Mouse (Mus musculus) thymus, postnatal 4 days (tissue): ENCODE measurements at regions not wholly inside any gene's neighbourhood (a gene's known extent, or its start where the extent isn't known, plus 50 kb on each side); places are given as distances from the start of the nearest gene placed in this dataset.

Source experiments
- DNase-seq: peaks from one replicate; pipeline ENCODE4 v3.0.0; 2021

DNA sequence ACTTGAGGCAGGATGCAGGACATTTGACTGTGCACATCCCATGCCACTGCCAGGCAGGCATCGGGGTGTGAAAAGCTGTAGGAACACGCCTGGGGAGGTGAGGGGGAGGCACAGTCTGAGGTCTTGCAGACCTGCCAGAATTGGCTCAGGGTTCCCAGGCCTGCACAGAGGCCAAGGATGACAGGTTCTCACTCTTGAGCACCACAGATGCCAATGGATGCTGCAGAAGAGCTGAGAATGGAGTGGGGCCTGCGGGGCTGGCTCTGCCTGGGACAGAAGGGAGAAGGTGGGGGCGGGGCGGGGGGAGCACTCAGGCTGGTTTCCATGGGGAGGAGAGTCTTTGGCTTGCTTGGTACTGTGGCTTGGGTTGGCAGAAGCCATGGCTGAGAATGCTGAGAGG lies 469.2 kb upstream of the Syt1 start:
- no peak for DNase-seq

DNA sequence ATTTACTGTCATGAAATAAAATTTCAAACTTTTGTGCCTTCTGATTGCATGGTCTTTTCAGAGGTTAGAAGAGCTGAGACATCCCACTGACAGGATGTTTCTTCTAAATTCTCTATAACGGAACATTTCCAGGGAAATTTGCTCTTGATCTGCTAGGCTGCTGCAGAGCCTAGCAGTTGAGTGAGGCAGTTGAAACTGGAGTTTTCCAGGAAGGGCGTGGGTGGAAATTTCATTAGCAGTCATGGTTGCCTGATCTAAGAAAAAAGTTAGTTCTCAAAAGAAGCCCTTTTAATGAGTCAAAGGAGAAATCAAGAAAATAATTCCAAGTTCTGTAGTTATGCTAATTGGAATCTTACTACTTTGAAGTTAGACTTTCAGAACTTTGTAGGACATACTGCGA lies 455.7 kb upstream of the Syt1 start:
- DNase-seq: no peak

DNA sequence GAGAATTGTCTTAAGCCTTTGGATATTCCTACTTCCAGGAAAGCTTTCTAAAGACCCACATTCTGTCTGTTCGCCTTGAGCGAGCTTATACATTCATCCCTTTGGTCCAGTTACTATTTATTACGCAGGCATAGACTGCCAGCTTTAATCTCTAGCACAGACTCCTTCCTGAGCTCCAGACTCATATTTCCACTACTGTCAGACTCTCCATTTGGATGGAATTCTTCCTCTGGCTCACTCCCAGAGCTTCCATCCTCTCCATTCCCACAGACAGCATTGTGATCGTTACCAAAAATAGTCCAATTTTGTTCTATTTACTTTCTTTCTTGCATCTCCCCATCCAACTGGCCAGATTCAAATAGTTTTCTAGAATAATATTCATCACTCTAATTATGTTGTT lies 420.3 kb upstream of the Syt1 start:
- no peak for DNase-seq

DNA sequence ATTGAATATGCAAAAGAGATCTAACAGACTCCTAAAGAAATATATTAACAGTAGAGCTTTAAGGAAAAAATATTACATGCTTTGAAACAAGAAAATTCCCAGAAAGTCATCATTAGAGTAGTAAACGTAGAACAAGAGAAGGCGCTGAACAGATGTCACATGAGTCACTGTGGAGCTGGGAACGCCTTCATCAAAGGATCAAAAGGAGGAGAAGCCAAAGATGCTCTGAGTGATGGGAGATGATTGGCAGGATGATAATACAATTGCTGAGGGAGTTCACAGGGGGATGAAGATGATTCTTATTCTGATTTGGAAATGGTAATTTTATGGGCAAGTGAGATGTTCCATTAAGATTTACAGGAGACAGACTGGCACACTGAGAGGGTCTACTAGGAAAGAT lies 417.1 kb upstream of the Syt1 start:
- DNase-seq: no peak

DNA sequence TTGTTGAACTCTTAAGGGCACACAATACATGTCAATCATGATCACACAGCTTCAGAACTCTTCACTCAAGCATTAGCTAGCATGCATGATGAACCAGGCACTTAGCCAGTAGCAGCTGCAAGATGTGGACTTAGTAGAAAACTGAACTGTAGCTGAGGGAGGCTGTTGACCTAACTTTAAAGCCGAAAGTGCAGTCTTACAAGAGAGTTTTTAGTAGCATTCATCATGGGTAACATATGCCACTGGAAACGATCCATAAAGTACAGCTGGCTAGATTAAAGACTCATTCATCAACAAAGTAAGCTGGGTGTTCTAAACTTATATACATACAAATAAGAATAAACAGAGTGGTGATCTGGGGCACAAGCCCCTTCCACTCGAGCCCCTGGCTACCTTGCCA lies 396.2 kb upstream of the Syt1 start:
- DNase-seq: no peak

DNA sequence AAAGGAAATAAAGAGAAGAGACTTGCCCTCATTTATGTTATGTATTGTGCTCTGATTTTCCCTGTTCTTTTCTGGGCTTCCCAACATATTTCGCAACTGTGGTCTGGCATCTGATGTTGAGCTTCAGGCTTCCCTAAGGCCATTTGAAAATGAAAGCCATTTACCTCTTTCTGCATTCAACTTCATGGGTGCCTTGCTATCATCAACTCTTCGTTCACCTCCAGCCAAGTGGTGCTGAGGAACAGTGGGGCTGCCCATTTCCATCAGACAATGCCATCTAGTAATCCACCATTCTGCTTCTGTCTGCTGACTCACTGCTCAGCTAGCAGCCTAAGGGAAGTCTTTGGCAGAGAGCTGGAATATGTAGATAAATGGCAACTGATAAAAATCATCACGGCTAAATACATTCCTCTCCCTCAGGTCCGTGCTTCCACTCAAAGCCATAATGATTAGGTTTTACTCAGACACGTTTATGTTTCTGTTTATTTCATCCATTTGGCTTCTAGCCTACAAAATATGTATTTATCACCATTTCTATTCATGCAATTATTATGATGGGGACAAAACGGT lies 394.4 kb upstream of the Syt1 start:
- DNase-seq: no peak

DNA sequence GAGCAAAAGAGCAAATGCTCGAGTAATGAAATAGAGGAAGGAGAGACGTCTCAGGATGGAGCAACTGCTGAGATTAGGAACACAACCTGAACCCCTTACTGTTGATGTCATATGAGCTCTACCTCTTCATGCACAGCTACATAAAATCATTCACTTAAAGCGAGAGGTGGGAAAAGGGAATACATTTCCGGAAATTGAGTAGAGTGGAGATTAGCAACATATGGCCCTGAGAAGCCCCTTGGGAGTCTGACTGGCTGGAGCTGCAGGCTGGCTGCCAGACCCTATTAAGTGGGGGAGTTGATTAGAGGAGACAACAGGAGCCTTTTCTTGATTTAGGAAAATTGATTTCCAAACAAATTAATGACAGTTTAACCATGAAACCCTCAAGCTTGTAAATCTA lies 373.0 kb upstream of the Syt1 start:
- no peak for DNase-seq

DNA sequence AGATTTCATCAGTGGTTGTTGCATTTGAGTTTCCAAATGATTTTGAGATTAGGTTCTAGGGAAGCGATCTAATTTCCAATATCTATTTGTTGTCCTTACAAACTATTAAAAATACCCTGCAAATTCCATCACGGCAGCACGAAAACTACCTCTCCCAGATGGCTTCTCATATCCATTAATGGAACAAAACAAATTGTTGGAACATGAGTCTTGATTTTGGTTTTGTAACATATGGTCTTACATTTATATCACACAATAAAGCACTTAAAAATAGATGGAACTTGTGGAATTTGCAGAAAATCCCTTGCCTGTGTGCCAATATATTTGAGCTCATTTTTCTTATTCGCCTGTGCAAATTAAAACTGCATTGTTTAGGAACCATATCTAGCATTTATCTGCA lies 368.1 kb upstream of the Syt1 start:
- no peak for DNase-seq

DNA sequence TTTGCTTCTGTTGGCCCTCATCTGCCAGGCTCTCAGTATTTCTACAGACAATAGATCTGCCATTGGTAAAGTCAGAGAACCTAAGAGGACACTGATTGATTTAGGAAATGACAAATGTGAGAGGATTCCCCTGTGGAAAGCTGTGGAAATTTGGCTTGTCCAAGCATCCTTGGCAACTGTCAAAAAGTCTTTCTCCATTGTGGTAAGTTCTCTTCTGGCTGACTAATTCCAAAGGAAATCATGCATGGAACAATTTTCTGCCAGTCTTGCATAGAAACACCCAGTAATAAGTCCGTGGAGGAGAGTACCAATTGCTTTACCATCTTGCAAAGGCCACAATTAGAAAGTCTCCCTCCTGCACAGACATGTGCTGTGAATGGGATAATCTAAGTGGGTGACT lies 349.4 kb upstream of the Syt1 start:
- DNase-seq: no peak

DNA sequence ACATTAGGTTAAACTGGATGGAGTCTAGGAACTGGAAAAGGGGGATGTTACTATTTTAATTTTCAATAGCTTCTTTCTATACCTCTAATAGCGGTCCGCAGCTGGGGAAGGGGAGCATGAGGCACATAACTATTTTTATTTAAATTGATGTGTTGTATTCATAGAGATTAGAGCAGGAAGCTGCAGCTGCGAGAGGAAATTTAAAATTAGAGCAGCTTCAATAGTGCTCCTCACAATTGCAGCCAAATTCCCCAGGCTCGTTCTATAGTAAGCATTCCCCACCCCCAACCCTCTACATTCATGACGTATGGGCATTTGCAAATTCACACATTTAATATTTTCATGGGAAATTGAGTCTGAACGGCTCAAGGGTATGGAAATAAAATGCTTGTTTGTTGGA lies 348.0 kb upstream of the Syt1 start:
- DNase-seq: no peak

DNA sequence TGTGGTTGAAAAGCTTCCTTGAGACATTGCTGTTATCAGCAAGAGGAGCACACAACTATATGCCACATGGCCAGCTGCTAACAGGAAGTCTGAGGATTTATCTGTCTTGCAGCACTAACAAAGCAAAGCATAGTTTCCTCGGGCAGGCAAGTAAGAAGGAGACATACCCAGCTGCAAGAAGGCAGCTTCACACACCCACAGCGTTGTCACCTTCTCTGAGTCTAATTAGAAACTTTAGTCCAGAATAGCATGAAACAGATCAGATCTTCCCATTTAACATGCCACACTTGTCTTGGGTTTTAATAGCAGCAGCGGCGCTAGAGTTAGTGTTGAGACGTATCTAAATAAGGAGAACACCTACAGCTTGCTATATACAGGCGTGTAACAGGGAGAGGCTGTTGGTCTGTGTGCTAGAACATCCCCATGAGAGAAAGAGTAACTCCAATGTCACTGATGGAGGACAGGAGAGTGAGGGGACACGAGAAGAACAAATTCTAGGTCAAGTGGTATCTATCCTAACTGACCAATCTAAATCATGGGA lies 322.1 kb upstream of the Syt1 start:
- no peak for DNase-seq

DNA sequence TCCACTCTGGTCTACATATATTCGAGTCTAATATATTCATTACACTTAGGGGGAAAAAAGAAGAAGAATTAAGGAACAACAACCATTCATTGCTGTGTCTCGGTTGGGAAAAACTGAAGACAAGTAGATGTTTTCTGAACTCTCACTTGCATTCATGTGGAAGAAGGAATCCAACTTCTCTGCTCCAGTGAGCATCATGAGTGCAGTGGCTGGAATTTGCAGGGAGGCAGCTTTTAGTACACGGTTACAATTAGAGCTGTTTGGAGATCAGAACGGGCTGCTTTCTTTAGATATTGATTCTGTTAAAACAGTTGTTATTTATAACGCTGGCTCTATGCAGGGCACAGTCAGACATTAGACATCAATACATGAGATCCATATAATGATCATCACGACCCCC lies 298.5 kb upstream of the Syt1 start:
- DNase-seq: no peak

DNA sequence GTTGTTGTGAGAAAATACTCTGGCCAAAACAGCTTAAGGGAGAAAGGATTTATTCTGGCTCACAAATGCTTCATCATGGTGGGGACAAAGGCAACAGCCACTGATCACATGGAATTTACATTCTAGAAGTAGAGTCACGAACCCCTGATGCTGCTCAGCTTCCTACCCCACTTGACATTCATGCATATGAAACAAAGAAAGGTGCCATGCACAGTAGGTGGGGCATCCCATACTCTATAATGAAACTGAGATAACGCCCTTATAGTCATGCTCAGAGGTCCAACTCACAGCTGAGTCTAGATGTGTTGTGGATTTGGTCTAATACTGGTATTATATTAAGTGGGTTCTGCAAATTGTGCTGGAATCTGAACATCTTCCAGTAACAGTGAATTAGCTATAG lies 289.4 kb upstream of the Syt1 start:
- DNase-seq: no peak

DNA sequence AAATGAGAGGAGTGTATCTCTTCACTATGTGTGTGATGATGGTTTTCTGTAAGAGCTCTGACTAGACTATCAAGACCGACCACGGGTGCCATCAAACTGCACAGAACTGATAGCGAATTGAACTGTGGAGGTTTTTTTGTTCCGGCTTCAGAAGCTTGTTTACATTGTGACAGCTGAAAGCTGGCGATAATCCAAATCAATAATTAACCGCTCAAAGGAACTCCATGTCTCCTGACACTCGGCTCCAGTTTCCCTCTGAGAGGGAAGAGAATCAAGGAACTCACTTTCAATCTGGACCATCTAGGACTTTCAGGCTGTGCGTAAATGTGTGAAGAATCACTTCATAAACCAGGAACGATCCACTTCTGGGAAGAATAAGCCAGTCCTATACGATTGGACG lies 289.0 kb upstream of the Syt1 start:
- no peak for DNase-seq

DNA sequence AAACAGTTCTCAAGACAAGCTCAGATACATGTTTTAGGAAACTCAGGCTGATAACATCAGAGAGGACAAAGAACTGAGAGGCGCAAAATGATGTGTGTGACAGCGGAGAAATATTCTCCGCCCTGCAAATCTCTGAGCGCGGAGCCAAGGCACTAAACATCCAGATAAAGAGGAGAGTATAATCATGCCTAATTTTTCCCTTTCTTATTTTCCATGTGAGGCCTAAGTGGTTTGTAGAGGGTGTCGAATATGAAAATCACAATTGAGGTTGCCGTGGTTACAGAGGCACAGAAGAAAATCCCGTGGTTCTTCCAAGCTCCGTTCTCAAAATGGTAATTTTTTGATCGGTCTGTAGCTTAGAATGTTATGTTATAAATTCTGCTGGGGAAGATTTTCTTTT lies 272.6 kb upstream of the Syt1 start:
- no peak for DNase-seq

DNA sequence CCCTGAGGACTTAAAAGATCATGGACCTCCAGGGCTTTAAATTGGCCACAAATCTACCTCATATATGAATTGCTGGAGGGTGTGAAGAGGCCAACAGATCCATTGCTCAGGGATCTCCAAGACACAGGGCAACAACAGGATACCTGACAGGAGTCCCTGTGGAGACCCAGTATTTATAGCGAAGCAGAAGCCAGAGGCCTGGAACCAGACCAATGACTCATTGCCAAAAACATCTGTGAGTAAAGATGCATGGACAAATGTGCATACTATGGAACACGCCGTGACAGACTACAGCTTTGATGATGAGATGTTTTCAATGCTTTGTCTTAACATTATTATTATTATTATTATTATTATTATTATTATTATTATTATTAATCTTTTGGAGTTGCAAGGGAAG lies 239.0 kb upstream of the Syt1 start:
- DNase-seq: no peak

DNA sequence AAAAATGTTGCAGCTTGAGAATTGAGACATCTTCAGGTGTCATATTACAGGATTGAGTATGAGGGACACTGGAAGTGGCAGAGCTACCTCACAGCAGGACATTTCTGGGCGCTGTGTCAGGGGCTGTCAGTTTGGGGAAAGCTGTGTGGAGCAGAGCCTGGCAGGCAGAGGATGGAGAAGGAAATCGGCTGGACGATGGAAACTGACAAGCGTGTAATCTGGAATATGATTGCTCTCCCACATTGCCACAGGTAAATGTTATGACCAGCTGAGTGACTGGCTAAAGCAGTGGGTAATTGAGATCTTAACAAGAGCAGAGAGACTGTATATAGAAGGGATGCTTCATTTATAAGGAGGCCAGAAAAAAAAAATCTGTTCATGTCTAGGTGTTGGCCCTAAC lies 235.5 kb upstream of the Syt1 start:
- DNase-seq: no peak

DNA sequence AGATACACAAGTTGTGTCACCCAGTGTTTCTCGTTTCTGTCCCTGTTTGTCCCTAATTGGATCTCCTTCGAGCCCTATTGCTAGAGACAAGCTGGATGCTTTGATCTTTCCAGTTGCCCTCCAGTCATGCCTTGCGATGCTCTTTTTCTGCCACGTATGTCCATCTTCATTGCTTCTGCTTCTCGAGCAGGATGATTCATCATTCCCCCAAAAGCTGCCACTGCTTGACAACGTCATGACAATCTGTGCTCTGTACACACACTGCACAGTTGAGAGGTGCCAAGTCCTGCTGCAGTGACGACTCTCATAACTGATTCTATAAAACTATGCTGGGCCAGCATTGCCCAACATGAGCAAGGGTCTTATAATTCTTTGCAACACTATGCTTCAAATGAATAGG lies 226.2 kb upstream of the Syt1 start:
- DNase-seq: no peak

DNA sequence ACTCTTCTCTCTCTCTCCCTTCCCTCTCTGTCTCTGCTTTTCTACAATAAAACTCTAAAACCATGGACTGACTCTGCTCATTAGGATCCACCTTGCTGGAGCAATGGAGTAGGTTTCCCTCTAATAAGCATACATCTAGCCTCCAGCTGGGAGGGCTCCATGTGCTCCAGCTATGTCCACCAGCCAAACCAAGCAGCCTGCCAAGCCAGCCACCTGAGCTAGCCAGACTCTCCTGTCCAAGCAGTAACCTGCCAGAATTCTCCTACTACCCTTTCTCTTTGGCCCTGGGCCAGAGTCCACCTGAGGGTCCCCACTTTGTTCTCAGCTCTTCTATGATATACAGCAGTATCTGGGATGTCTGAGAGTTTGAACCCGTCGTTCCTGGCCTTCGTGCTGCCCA lies 216.2 kb upstream of the Syt1 start:
- no peak for DNase-seq

DNA sequence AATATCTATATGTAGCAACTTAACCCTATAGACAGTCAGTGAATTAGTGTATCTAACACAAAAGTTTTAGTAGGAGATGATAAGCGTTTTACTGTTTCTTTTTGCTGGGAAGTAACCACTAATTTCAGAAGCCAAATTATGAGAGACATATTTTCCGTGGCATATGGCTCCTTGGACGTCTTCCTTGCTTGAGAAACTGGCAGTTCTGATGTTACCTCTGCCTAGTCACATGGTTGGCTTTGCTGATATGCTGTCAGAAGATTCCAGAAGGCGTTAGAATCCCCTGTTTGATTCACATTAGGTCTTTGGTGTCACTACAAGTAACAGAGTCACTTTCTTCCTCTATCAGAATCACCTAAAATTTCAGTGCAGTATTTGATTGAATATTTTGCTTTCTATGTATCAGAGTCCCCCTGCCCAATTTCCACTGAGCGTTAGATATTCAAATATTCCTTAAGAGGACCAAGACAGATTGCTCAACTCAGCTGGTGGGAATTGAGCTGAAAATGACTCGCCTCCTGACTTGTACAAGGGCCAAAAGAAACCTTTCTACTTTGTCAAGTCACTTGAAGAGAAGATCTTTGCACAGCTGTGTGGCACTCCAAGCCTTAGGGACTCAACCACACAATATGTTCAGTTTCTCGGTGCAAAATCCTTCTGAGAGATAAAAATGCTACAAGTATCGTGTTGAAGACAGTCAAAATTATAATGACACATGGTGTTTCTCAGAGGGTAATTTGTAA lies 178.2 kb upstream of the Syt1 start:
- DNase-seq: no peak

DNA sequence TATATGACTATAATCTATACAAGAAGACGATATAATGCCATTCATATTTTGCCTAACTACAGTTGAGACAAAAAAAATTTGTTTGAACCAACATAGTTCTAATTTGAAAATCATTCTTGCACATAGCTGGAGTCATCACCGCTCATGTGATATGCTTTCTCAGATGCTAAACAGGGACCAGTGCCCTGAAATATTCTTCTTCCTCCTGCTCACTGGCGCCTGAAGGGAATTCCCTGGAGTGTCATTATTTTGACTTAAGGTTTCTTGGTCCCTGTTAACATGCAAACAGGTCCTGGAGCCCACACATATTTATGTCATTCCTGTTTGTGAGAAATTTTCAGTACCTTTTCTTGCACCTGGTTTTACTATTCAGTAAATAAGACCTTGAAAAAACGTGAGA lies 177.5 kb upstream of the Syt1 start:
- DNase-seq: no peak

DNA sequence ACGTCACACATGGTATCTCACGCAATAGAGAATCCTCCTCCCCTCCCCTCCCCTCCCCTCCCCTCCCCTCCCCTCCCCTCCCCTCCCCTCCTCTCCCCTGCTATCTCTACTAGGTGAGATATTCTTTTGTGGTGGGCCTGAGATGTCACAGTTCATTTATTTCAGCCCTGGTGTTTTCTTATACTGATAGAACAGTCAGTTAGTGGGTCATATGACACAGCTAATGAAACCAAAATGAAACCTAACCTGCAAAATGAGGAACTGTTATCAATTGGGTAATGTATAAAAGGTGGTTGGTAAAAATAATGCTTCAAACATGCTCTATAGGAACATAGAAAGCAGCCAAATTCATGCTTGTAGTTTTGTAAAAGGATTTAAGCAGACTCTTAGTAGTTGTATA lies 174.5 kb upstream of the Syt1 start:
- no peak for DNase-seq

DNA sequence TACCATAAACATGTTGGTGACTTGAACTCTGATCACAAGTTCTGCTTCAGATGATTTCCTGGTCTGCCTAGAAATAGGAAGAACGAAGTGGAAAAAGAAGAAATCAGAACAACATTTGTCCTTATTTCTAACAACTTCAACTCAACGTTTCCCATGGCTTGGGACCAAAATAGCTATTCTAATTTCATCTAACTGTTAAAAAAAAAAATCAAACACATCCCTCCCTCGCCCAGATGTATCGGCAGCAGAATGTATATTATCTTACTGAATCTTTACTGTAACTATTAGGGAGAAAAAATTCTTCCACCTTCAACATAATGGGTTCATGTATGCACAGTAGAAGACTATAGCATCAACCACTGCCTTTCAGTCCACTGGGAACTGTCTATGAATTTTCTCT lies 169.7 kb upstream of the Syt1 start:
- DNase-seq: no peak

DNA sequence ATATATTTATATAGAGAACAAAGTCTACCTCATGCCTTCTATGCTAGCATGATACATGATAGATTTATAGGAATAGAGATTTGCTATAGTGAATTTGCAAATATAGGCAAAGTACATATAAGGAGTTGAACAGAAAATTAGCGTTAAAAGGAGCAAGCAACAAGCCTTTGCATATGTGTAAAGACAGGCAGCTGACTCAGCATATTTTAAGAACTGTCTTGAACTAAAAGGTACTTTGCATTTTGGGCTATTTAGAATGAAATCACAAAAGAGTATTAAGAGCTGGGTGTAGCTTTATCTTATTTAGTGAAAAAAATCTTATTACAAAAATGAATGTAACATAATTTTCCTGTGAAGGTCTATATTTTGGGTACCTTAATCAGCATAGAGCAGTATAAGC lies 149.9 kb upstream of the Syt1 start:
- no peak for DNase-seq

DNA sequence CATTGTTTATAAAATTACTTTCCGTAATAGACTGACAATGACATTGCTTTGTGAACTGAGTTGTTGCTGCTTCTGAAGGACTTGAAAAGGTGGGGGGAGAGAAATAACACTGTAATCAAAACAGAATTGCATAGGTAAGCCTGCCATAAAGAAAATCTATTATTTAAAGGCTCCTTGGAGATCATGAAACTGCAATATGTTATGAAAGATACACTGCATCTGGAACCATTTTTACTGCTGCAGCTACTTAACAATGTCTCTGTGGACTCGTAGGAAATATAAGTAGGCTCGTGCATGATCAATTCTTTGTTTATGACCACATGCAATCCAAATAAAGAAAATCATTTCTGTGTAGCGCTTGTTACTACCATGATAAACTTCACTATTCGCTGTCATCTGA lies 145.0 kb upstream of the Syt1 start:
- no peak for DNase-seq
